Mouse (Mus musculus) monocyte, adult 59 days (primary cell): ENCODE results near the gene Ddx46. TPM values are rescaled to one million over a fixed set of nuclear protein-coding genes. Genes with fewer than 3 reads are reported as not detected.

Experiments
- total RNA-seq, 2 experiments: library from RNA; stranded (reverse); gene quantifications; one replicate each; pipeline ENCODE4 v1.2.4; 2023

Ddx46 gene
- 10 to 100 TPM; 52.8 to 65.4 TPM for total RNA-seq

GRCm38 (mm10) chr13:55634639-55635127 is at the start of gene Ddx46:
Gene Ddx46, plus strand, starts transcription at chr13:55635027.

GRCm38 (mm10) chr13:55599566-55600540 is 35.0 kb upstream of the Ddx46 start, which contains the start of gene B4galt7:
Gene B4galt7, plus strand, starts transcription at chr13:55599896.

GRCm38 (mm10) chr13:55622649-55623541 is 11.9 kb upstream of the Ddx46 start, which contains the start of gene Caml:
Gene Caml, plus strand, starts transcription at chr13:55623005.

GRCm38 (mm10) chr13:55692535-55693242 is 57.9 kb downstream of the Ddx46 start, which contains the start of gene B230219D22Rik:
Gene B230219D22Rik, plus strand, starts transcription at chr13:55693124.

GRCm38 (mm10) chr13:55714501-55715166 is 79.8 kb downstream of the Ddx46 start, which contains the start of gene Txndc15:
Gene Txndc15, plus strand, starts transcription at chr13:55714650.

GRCm38 (mm10) chr13:55727120-55727838 is 92.5 kb downstream of the Ddx46 start, which contains the start of gene Pcbd2:
Gene Pcbd2, plus strand, starts transcription at chr13:55727368.

Other genes starting within 250 kb of the Ddx46 start
- not detected for gene Slc34a1, start 236.8 kb upstream of the Ddx46 start, total RNA-seq
- not detected for gene Pfn3, start 219.8 kb upstream of the Ddx46 start, total RNA-seq
- not detected for gene F12, start 208.2 kb upstream of the Ddx46 start, total RNA-seq
- 100 to 1,000 TPM; 149 to 155 TPM for gene Grk6, start 190.0 kb upstream of the Ddx46 start, total RNA-seq
- 10 to 100 TPM in 1 of 2 experiments, 1 to 10 TPM in 1; 8.6 to 10.9 TPM for gene Prr7, start 170.8 kb upstream of the Ddx46 start, total RNA-seq
- gene Dbn1, start 146.9 kb upstream of the Ddx46 start, total RNA-seq: 1 to 10 TPM in 1 of 2 experiments, under 1 TPM in 1; 0.71 to 1.3 TPM
- gene Pdlim7, start 121.4 kb upstream of the Ddx46 start, total RNA-seq: 10 to 100 TPM in 1 of 2 experiments, 1 to 10 TPM in 1; 6.9 to 10.9 TPM
- gene Dok3, start 105.7 kb upstream of the Ddx46 start, total RNA-seq: 100 to 1,000 TPM; 249 to 258 TPM
- 10 to 100 TPM; 59.0 to 60.2 TPM for gene Ddx41, start 98.4 kb upstream of the Ddx46 start, total RNA-seq
- 100 to 1,000 TPM in 1 of 2 experiments, 10 to 100 TPM in 1; 90.5 to 104 TPM for gene Fam193b, start 63.9 kb upstream of the Ddx46 start, total RNA-seq
- 10 to 100 TPM; 93.3 to 95.8 TPM for gene Tmed9, start 61.3 kb upstream of the Ddx46 start, total RNA-seq
- gene B4galt7, start 35.1 kb upstream of the Ddx46 start, total RNA-seq: 10 to 100 TPM; 11.4 to 13.0 TPM
- gene Caml, start 12.0 kb upstream of the Ddx46 start, total RNA-seq: 10 to 100 TPM; 18.6 to 20.4 TPM
- 10 to 100 TPM; 26.2 to 27.4 TPM for gene B230219D22Rik, start 58.1 kb downstream of the Ddx46 start, total RNA-seq
- gene Txndc15, start 79.6 kb downstream of the Ddx46 start, total RNA-seq: 10 to 100 TPM; 24.5 to 26.3 TPM
- 10 to 100 TPM; 28.3 to 31.9 TPM for gene Pcbd2, start 92.3 kb downstream of the Ddx46 start, total RNA-seq
- gene Catsper3, start 149.5 kb downstream of the Ddx46 start, total RNA-seq: not detected
- not detected for gene Pitx1, start 201.2 kb downstream of the Ddx46 start, total RNA-seq